11 mouse cellular contexts compared by ENCODE assay signal in the genomic region with DNA sequence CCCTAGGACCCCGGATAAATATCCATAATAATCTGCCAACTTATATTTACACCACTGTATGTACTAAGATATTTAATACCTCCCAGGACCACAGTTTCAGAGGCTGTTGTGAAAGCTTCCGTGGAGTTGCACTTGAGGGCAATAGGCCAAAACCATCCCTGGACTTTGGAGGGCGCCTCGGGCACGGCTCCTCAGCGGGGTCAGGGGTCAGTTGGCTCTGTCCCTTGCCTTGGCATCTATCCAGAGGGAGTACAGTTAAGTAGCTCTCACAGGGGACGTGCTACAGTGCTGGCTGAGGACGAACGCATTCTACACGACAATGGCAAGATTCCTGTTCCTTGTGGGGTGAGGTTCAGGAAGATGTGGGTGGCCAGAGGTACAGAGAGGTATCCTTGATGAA. TPM values are rescaled to one million over a fixed set of nuclear protein-coding genes. Genes with fewer than 3 reads are reported as not detected.
DNase-seq lines count a peak whose midpoint lies in the region; ATAC-seq and TF ChIP-seq lines count a peak whose summit lies in the region.
"Had no signal": no experiment of that assay in that cellular context is flagged by ENCODE, and none has a peak within 500 bp of the region (broad histone marks: within the 10 kb centered on the region; RNA-seq: fewer than 3 reads in every experiment).

No protein-coding gene starts in this region.

- peak; percentile 63 for DNase-seq in gastrocnemius, adult 2 months
- no peak for DNase-seq in gastrocnemius, postnatal 25 days
- DNase-seq in 3T3-L1 (ENCODE audit: low read depth, low spot score), result peak; percentile 24
- DNase-seq in heart, postnatal 25 days (ENCODE audit: low spot score), result peak; percentile 38
- no peak for DNase-seq in frontal cortex, adult 2 months (ENCODE audit: extremely low spot score in 1 of 2, low spot score in 1 of 2)
- no peak for DNase-seq in T-cell, adult 2 months (ENCODE audit: low spot score)

- H3K36me3 ChIP-seq in lung, embryonic 15.5 days, result no peaks in the 10 kb centered on the region

- no peaks in the 10 kb centered on the region for H3K9me3 ChIP-seq in lung, embryonic 15.5 days

- ATAC-seq in lung, embryonic 15.5 days (ENCODE audit: borderline replicate concordance, extremely low read depth, low FRiP score, low TSS enrichment), result peak; percentile 56
- no peak for ATAC-seq in megakaryocyte, adult 5-6 weeks (ENCODE audit: poor library complexity, severe bottlenecking)

- no peak overlapping the region for H3K4me3 ChIP-seq in gastrocnemius, adult 2 months
- no peak overlapping the region for H3K4me3 ChIP-seq in lung, embryonic 15.5 days

- no peak for TF ChIP-seq CTCF in gastrocnemius, adult 2 months (IDR thresholded peaks at IDR 0.05)

- no peaks in the 10 kb centered on the region for H3K27me3 ChIP-seq in lung, embryonic 15.5 days

- intact Hi-C loops in gastrocnemius, adult 2 months (cut with DNase I), result loop anchor here (1.0 kb wide), 1 partner anchor 50 kb away; no protein-coding TSS in a partner anchor
- intact Hi-C loops in heart, postnatal 25 days (cut with DNase I), result loop anchor here (1.0 kb wide), 1 partner anchor 51 kb away; no protein-coding TSS in a partner anchor

- WGBS in lung, embryonic 15.5 days, result 40% methylated on average over 10 of the region's 10 CpGs

- peak overlapping the region; percentile 46 for H3K27ac ChIP-seq in gastrocnemius, adult 2 months
- H3K27ac ChIP-seq in lung, embryonic 15.5 days, result peak overlapping the region; percentile 67

- H3K4me2 ChIP-seq in lung, embryonic 15.5 days, result no peak overlapping the region

- H3K4me1 ChIP-seq in lung, embryonic 15.5 days, result peaks cover 20% of the 10 kb centered on the region

- H3K9ac ChIP-seq in lung, embryonic 15.5 days, result no peak overlapping the region

RNA-seq across cellular contexts. Expression of a gene that starts 27.4 kb away (rescaled TPM):
- total RNA-seq in gastrocnemius, adult 2 months (2021), result 1 to 10 TPM; 2.6 to 3.1 TPM
- 1 to 10 TPM; 3.5 to 3.9 TPM for total RNA-seq in gastrocnemius, postnatal 25 days (2021)
- total RNA-seq in heart, postnatal 25 days (2021), result 1 to 10 TPM; 7.3 to 9.3 TPM
- polyA plus RNA-seq in lung, embryonic 15.5 days (2015; fragmentation: Nextera tagmentation; extraction: Ambion mirVana), result 0.67 and 0.75 TPM in 2 replicates
- not detected in 2 replicates for total RNA-seq in megakaryocyte, adult 5-6 weeks (2015)
- not detected in 2 replicates for total RNA-seq in megakaryocyte, adult 5-6 weeks (2017)
- polyA plus RNA-seq in frontal cortex, adult 2 months (2012; rRNA removed), result 2.1 and 3.1 TPM in 2 replicates
- total RNA-seq: monocyte, adult 5-6 weeks had no signal
- polyA plus RNA-seq: C2C12 had no signal

RNA-seq across cellular contexts. Expression of a gene that starts 31.9 kb away (rescaled TPM):
- 10 to 100 TPM; 63.4 to 87.3 TPM for total RNA-seq in gastrocnemius, adult 2 months (2021)
- total RNA-seq in gastrocnemius, postnatal 25 days (2021), result 10 to 100 TPM; 66.3 to 67.5 TPM
- 100 to 1,000 TPM; 123 to 126 TPM for total RNA-seq in heart, postnatal 25 days (2021)
- polyA plus RNA-seq in lung, embryonic 15.5 days (2015; fragmentation: Nextera tagmentation; extraction: Ambion mirVana), result 74.8 and 85.7 TPM in 2 replicates
- total RNA-seq in megakaryocyte, adult 5-6 weeks (2015), result 0.43 and 0.56 TPM in 2 replicates
- total RNA-seq in megakaryocyte, adult 5-6 weeks (2017), result 0.77 and 1.6 TPM in 2 replicates
- polyA plus RNA-seq in frontal cortex, adult 2 months (2012; rRNA removed), result 86.0 and 90.9 TPM in 2 replicates
- total RNA-seq: monocyte, adult 5-6 weeks had no signal

RNA-seq across cellular contexts. Expression of a gene that starts 57.5 kb away (rescaled TPM):
- total RNA-seq in gastrocnemius, adult 2 months (2021), result not detected
- total RNA-seq in gastrocnemius, postnatal 25 days (2021), result under 1 TPM in 1 of 2 experiments, not detected in 1; 0.05 TPM
- total RNA-seq in heart, postnatal 25 days (2021), result under 1 TPM; 0.03 TPM
- polyA plus RNA-seq in lung, embryonic 15.5 days (2015; fragmentation: Nextera tagmentation; extraction: Ambion mirVana), result 0.03 TPM in 1 of 2 replicates, not detected in the other
- total RNA-seq in megakaryocyte, adult 5-6 weeks (2015), result 0.04 TPM in 1 of 2 replicates, not detected in the other
- total RNA-seq in megakaryocyte, adult 5-6 weeks (2017), result not detected in 2 replicates
- polyA plus RNA-seq in frontal cortex, adult 2 months (2012; rRNA removed), result under 0.01 and 0.02 TPM in 2 replicates
- total RNA-seq: monocyte, adult 5-6 weeks had no signal
- polyA plus RNA-seq: C2C12; spleen, adult 2 months had no signal

Comparison
In these comparisons a context has a peak if more than half of its experiments do, and no peak if none do; other contexts are left out.
1. DNase-seq: peak in gastrocnemius, adult 2 months (single experiment), 3T3-L1 (single experiment) and heart, postnatal 25 days (single experiment); none in gastrocnemius, postnatal 25 days (single experiment), frontal cortex, adult 2 months (0 of 2) and T-cell, adult 2 months (single experiment).
2. RNA of a gene that starts 31.9 kb away (total RNA-seq): 123 to 126 TPM in heart, postnatal 25 days, 63.4 to 87.3 TPM in gastrocnemius, adult 2 months and 66.3 to 67.5 TPM in gastrocnemius, postnatal 25 days; 0.43 to 1.6 TPM in megakaryocyte, adult 5-6 weeks; every median in the first group is over 10 times any median in the second.